Mouse (Mus musculus): ENCODE measurements around the gene Myo16.

Myo16 gene

GRCm38 (mm10) chr8:10625262-10625661, 471.6 kb downstream of the Myo16 start:
- DNase-seq (ENCODE audit: low spot score) = no peak

DNA sequence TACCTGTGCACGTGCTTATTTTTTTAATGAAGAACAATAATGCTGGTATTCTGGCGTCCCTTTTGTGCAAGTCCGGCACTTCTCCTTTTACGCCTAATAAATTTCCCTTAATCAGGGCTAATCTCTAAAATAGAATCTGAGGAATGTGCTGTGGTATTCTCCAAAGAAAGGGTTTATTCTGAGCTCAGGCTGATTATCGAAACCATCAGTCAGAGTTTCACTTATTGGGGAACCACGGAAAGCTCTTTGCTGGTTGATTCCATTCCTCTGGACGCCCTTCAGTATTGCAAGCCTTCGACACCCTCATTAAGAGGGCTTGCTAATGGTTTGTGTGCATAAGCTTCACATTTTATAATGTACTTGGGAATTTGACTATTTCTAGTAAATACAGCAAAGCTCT, 475.0 kb downstream of the Myo16 start:
- DNase-seq (ENCODE audit: low spot score) = no peak

GRCm38 (mm10) chr8:10629862-10630261, 476.2 kb downstream of the Myo16 start:
- no peak for DNase-seq (ENCODE audit: low spot score)

GRCm38 (mm10) chr8:10631006-10631405, 477.3 kb downstream of the Myo16 start:
- DNase-seq (ENCODE audit: low spot score) = no peak

GRCm38 (mm10) chr8:10632603-10633002, 478.9 kb downstream of the Myo16 start:
- no peak for DNase-seq (ENCODE audit: low spot score)

GRCm38 (mm10) chr8:10633360-10634140, 479.8 kb downstream of the Myo16 start:
- no peak for DNase-seq (ENCODE audit: low spot score)

DNA sequence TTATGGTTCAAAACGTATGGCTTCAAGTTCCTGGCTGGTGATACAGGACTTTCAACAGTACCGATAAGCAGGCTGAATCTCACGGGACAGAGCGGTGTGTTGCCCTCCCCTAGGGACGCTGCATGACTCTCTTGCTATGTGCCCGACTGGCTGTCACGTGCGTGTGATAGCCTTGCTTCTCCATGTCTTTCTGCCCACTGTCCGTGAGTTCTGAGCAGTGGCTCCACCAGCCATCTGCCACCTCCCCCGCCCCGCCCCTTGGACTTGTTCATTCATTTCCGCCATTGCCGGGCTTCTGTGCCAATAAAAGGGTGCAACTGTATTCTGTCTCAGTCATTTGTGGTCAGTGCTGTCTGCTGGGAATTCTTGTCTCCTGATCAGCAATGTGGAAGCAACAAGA, 480.7 kb downstream of the Myo16 start:
- no peak for DNase-seq (ENCODE audit: low spot score)

DNA sequence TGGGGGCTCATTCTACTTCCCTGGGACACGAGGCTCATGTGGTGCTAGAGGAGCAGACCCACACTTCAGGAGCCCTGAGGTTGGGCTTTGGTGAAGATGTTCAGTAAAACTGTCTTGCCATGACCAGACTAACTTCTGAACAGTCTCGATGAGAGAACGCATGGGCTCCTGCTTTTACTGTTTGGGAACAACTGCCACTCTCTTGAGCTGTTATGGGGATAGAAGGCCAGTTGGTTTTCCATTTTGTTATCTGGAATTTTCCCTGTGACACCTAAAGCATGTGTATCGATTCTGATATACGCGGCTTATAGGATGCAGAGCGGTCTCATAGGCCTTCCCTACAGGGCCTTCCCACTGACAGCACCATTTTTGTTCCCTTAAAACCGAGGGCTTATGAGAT, 485.2 kb downstream of the Myo16 start:
- no peak for DNase-seq (ENCODE audit: low spot score)

GRCm38 (mm10) chr8:10640176-10640810, 486.6 kb downstream of the Myo16 start:
- no peak for DNase-seq (ENCODE audit: low spot score)

DNA sequence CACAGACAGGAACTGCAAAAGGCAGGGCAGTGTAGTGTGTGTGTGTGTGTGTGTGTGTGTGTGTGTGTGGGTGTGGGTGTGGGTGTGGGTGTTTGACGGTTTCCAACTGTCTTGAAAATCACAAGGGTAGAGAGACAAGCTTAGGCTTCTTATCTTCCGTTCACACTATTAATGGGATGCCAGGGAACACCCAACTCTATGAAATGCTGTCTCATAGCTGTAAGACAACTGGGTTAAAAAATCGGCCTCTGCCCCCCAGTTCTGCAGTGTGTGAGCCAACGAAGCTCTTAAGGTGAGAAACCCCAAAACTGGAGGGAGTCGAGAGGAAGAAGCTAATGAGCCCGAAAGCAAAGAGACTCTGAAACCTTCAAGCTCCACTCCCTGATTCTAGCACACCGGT, 487.1 kb downstream of the Myo16 start:
- DNase-seq (ENCODE audit: low spot score) = no peak

DNA sequence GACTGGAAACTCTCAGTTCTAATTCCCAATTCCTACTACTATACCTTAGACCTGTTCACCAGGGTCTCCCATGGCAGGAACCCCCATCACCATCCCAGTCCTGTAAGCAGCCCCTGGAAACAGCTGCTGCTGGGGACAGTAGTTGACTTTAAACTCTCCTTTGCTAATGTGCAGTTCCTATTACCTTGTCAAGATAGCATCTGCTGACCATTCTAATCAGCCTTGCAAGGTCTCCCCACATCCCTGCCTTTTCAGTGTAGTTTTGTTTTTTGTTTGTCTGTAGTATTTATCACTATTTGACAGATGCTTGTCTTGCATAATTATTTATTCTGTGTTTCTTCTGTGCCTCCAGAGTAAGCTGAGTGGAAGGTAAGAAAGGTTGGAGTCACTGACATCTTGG, 487.6 kb downstream of the Myo16 start:
- DNase-seq (ENCODE audit: low spot score) = no peak

DNA sequence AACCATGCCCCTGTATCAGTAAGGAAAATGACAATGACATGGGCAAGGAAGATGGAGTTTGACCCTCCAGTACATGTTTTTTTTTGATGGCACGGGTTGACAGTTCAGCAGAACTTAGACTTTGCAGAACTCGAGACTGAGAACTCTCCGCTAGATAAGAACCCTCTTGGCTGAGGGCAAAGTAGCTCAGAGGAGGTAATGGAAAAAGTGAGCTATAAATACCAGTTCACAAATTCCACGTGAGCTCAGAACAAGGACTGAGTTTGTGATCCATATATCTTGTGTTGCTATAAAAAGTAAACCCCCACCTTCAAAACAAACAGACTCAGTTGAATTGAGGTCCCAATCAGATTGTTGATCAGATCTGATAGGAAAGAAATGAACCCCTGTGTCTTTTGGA, 489.5 kb downstream of the Myo16 start:
- DNase-seq (ENCODE audit: low spot score) = no peak

DNA sequence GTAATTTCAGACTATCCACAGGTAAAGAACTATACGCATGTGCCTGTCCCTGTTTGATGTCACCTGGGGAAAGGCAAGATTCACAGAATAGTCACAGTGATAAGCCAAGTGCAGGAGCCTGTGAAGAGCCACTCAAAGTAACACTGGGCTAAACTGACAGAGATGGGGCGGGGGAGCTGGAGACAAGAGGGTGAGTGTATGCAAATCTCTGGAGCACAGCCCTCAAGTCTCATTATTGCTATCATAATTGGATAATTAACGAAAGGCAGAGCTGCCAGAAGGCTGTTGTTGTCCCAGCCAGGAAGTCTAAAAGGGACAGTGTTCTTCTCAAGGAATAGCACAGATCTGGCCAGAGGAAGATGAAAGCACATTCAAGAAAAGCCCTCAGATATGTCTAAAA, 490.8 kb downstream of the Myo16 start:
- no peak for DNase-seq (ENCODE audit: low spot score)

DNA sequence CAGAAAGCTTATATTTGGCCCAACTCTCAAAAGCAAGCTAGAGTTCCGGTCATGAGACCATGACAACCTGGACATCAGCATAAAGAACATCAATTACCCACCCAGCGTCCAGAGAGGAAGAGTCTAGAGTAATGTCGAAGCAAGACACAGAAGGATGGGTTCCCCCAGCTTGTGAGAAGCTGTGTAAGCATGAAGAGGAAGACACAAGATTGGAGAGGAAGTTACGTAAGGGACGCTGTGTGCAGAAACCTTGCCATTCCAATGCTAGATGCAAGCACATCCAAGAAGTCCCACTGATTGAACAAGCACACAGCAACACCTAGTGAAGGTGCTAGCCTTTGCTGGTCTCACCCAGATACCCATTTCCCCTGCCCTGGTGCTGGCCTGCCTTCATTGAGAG, 492.0 kb downstream of the Myo16 start:
- no peak for DNase-seq (ENCODE audit: low spot score)

DNA sequence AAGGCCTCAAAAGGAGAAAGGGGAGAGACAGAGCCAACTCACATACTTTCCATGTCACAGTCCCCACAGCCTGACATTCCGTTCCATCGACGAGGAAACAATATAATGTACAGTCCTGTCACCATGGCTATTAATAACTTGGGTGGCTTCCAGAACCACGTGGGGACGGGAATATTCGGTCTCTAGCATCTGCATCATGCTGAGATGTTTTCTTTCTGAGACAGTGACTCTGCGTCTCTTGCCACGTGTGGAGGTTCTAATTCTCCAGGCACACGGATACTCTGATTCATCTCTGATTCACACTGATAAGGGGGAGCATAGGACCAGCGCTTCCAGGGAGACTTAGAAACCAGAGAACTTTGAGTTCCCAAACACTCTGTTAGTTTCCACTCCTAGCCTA, 492.8 kb downstream of the Myo16 start:
- DNase-seq (ENCODE audit: low spot score) = no peak

DNA sequence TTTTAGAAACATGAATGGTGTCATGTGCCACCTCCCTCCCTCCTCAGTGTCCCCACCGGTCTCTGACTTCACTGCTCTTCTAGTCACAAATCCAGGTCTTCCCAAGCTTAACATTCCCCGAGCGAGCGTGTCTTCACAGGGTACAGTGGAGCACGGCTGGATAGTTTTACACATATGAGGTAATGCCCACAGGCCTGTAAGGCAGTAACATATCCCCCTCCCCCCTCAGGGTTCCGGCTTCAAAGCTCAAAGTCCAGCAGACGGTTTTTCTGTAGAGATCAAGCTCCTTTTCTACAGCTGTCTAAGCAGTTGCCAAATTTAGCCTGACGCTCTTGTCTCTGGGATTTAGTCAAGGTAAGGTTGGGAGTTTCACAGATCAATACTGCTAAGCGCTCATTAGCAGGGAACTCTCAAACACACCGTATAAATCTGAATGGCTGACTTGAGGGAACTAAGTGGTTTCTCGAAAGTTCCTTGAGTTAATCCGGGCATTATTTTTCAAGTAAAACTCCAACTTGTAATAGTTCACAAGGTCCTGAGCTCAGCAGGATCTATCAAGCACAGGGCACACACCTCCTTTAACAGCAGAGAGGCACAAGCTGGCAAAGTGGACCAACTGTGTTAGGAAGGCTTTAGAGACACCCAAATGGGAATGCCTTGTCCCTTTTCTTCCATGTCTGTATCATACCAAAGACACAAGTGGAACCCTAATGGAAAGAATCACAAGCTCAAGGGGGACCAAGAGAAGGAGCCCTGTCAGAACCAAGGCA, 498.0 kb downstream of the Myo16 start:
- DNase-seq (ENCODE audit: low spot score) = no peak

GRCm38 (mm10) chr8:10653282-10653681, 499.6 kb downstream of the Myo16 start:
- DNase-seq (ENCODE audit: low spot score) = no peak

- DNase-seq (ENCODE audit: low spot score) = no peak
Observed at GRCm38 (mm10) chr8:10654922-10655518, 501.3 kb downstream of the Myo16 start.

DNA sequence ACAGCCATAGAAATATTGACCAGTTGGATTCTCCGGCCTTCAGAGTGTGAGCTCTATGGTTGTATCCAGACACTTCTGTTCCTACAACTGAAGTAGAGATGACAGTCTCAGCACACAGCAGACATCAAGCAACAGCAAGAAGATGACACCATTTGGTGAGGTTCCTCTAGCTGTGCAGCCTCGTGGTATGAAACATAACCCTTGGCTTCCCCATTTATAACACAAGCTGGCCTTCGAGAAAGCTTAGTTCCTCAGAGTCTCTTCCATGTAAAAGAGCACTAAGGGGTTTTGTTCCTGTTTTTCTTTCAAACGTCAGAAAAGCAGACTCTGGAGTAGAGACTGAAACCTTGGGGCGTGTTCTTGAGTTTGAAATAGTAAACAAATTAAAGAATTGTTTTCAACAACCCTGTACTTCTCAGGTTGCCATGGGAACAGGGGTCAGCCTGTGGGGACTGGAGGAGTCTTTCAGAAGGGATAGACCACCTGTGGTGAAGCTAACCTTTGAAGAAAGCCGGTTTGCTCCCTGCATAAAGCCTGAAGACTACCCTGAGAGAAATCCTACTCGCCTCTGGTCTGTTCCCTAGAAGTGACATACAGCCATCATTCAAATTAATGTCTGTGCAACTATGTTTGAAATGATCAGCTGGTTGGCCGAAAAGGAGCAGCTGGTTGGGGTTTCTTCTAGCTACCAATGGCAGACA, 510.2 kb downstream of the Myo16 start:
- no peak for DNase-seq (ENCODE audit: low spot score)

- DNase-seq (ENCODE audit: low spot score) = no peak
Observed at GRCm38 (mm10) chr8:10664861-10665543, 511.3 kb downstream of the Myo16 start.

- no peak for DNase-seq (ENCODE audit: low spot score)
Observed at GRCm38 (mm10) chr8:10665821-10666283, 512.1 kb downstream of the Myo16 start.
